Mouse (Mus musculus) adrenal gland, adult 10 weeks (tissue): Measurements from ENCODE around the gene Dhdds. TPM values are rescaled to one million over a fixed set of nuclear protein-coding genes. Genes with fewer than 3 reads are reported as not detected.

Experiments
- polyA plus RNA-seq: library from polyadenylated mRNA; stranded (reverse); fragments of 350-450 nt; fragmentation: Illumina TruSeq; extraction: RNeasy Lipid Tissue Mini Kit (QIAGEN cat#74804); gene quantifications from one replicate; pipeline ENCODE4 v1.2.3, GENCODE M21; 2014; ENCODE audit warnings: low read depth, low replicate concordance

The Dhdds gene
- 33.4 TPM for polyA plus RNA-seq

GRCm38 (mm10) chr4:134000466-134001438 is at the start of gene Dhdds:
Dhdds (minus strand) TSS chr4:134000918.

GRCm38 (mm10) chr4:134018779-134019145 is 18.0 kb upstream of the Dhdds start, which contains the start of gene Lin28a:
Lin28a (minus strand) TSS chr4:134018841.

DNA sequence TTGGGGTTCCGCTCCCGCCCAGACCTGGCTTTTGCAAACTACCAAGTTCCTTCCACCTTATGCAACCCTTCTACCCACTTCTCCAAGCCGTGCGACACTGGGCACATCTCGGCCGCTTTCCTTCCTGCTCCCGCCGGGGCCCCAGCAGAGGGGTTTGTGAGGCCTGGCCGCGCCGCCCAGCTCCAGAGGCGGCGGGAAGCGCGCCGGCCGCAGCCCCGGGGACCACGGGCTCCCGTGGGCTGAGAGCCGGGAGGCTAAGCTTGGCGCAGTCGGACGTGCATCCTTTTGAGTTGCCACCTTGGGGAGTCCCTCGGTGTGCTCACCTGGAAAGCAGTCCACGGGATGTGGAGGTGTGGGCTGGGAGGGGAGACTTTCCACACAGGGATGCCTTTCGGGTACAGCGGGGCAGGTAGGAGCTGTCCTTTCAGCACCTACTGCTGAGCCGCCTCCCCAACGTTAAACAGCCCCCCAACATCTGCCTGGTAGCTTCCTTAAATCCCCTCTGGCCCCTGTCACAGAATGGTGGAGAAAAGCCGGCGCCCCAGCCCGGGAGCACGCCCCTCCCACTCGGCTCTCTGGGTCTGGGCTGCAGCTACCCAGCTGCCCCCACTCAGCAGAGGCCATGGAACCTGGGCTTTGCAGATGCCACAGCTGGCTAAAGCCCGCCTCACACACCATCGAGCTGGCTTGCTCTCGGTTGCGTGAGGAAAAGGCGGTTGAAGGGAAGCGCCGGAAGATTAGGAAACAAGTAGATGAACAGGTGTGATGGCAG is 32.4 kb downstream of the Dhdds start, which contains the start of gene Hmgn2:
TSS of gene Hmgn2 (minus strand) at position 501 of the 772 bp plus-strand sequence.

Other genes with a start within 250 kb of the Dhdds start
- 18.5 TPM for gene Arid1a, start 244.1 kb downstream of the Dhdds start, polyA plus RNA-seq
- 0.58 TPM for gene Rps6ka1, start 113.1 kb downstream of the Dhdds start, polyA plus RNA-seq
- gene Hmgn2, start 32.3 kb downstream of the Dhdds start, polyA plus RNA-seq, result 555 TPM
- gene Lin28a, start 17.9 kb upstream of the Dhdds start, polyA plus RNA-seq, result not detected
- gene Zfp683, start 52.9 kb upstream of the Dhdds start, polyA plus RNA-seq, result not detected
- not detected for gene Crybg2, start 59.9 kb upstream of the Dhdds start, polyA plus RNA-seq
- 22.9 TPM for gene Cd52, start 94.2 kb upstream of the Dhdds start, polyA plus RNA-seq
- not detected for gene Ubxn11, start 101.7 kb upstream of the Dhdds start, polyA plus RNA-seq
- gene Sh3bgrl3, start 127.9 kb upstream of the Dhdds start, polyA plus RNA-seq, result 1.6 TPM
- 7.9 TPM for gene Cep85, start 186.2 kb upstream of the Dhdds start, polyA plus RNA-seq
- not detected for gene Gm7534, start 202.1 kb upstream of the Dhdds start, polyA plus RNA-seq
- not detected for gene Catsper4, start 226.5 kb upstream of the Dhdds start, polyA plus RNA-seq
- not detected for gene Cnksr1, start 237.5 kb upstream of the Dhdds start, polyA plus RNA-seq
- gene E130218I03Rik, start 242.7 kb upstream of the Dhdds start, polyA plus RNA-seq, result not detected
- gene Zfp593, start 244.7 kb upstream of the Dhdds start, polyA plus RNA-seq, result 0.70 TPM
- not detected for gene Gm30191, start 246.0 kb upstream of the Dhdds start, polyA plus RNA-seq